Mouse (Mus musculus): Measurements from ENCODE around the gene Sh3tc1. TPM values are rescaled to one million over a fixed set of nuclear protein-coding genes. Genes with fewer than 3 reads are reported as not detected.

Sh3tc1 gene
- polyA plus RNA-seq, 1 experiment from 2014 or later = 3.2 TPM

GRCm38 (mm10) chr5:35673086-35673485, 66.7 kb downstream of the Sh3tc1 start:
- Histone ChIP-seq H3K27ac (replicated peaks) (peak overlapping the region; percentile 88), H3K36me3 (ENCODE audit: control insufficient read depth, insufficient read depth, low read length) (no peaks in the 10 kb centered on the region), H3K4me1 (replicated peaks; ENCODE audit: control insufficient read depth, insufficient read depth) (peaks cover 35% of the 10 kb centered on the region), H3K4me3 (ENCODE audit: low read depth, low read length) (no peak overlapping the region), H3K4me2 (replicated peaks; ENCODE audit: low read depth) (no peak overlapping the region), H3K9me3 (ENCODE audit: control insufficient read depth, low read length) (no peaks in the 10 kb centered on the region), H3K27me3 (ENCODE audit: control insufficient read depth, insufficient read depth, low read length) (no peaks in the 10 kb centered on the region; the same call in 1 of the 2 replicates), H3K9ac (ENCODE audit: low read length) (no peak overlapping the region)
- WGBS = 27% methylated on average over 7 of the region's 7 CpGs
- DNase-seq (ENCODE audit: low spot score) = peak; percentile 90
- TF ChIP-seq CTCF (IDR thresholded peaks at IDR 0.05; ENCODE audit: low read depth) (no peak), EP300 (optimal IDR thresholded peaks at IDR 0.05) (peak; percentile 7)
- peak; percentile 88 for ATAC-seq (ENCODE audit: low FRiP score, low TSS enrichment)

- 0 out of 2 replicates have a peak, but pooled peaks have one; percentile 0 for ATAC-seq (ENCODE audit: low FRiP score, low TSS enrichment)
- 59% methylated on average over 1 of the region's 1 CpGs for WGBS
- DNase-seq (ENCODE audit: low spot score) = no peak
- TF ChIP-seq EP300 (optimal IDR thresholded peaks at IDR 0.05) (no peak), CTCF (IDR thresholded peaks at IDR 0.05; ENCODE audit: low read depth) (no peak)
- Histone ChIP-seq H3K9me3 (ENCODE audit: control insufficient read depth, low read length) (no peaks in the 10 kb centered on the region), H3K4me3 (ENCODE audit: low read depth, low read length) (no peak overlapping the region), H3K27me3 (ENCODE audit: control insufficient read depth, insufficient read depth, low read length) (no peaks in the 10 kb centered on the region), H3K4me1 (replicated peaks; ENCODE audit: control insufficient read depth, insufficient read depth) (peaks cover 35% of the 10 kb centered on the region), H3K9ac (ENCODE audit: low read length) (no peak overlapping the region), H3K36me3 (ENCODE audit: control insufficient read depth, insufficient read depth, low read length) (no peaks in the 10 kb centered on the region), H3K27ac (replicated peaks) (peak overlapping the region; percentile 88), H3K4me2 (replicated peaks; ENCODE audit: low read depth) (no peak overlapping the region)
These were observed 67.2 kb downstream of the Sh3tc1 start for GRCm38 (mm10) chr5:35672581-35672980.

- Histone ChIP-seq H3K4me2 (replicated peaks; ENCODE audit: low read depth) (no peak overlapping the region), H3K9ac (ENCODE audit: low read length) (no peak overlapping the region), H3K9me3 (ENCODE audit: control insufficient read depth, low read length) (no peaks in the 10 kb centered on the region), H3K36me3 (ENCODE audit: control insufficient read depth, insufficient read depth, low read length) (no peaks in the 10 kb centered on the region), H3K4me1 (replicated peaks; ENCODE audit: control insufficient read depth, insufficient read depth) (peaks cover 35% of the 10 kb centered on the region), H3K27ac (replicated peaks) (peak overlapping the region; percentile 88), H3K27me3 (ENCODE audit: control insufficient read depth, insufficient read depth, low read length) (no peaks in the 10 kb centered on the region), H3K4me3 (ENCODE audit: low read depth, low read length) (no peak overlapping the region)
- 42% methylated on average over 9 of the region's 9 CpGs for WGBS
- peak; percentile 59 for ATAC-seq (ENCODE audit: low FRiP score, low TSS enrichment)
- TF ChIP-seq CTCF (IDR thresholded peaks at IDR 0.05; ENCODE audit: low read depth) (no peak), EP300 (optimal IDR thresholded peaks at IDR 0.05) (no peak)
- DNase-seq (ENCODE audit: low spot score) = peak; percentile 73
These were observed 68.3 kb downstream of the Sh3tc1 start for GRCm38 (mm10) chr5:35671474-35671891.

GRCm38 (mm10) chr5:35670412-35670801, 69.4 kb downstream of the Sh3tc1 start:
- Histone ChIP-seq H3K9me3 (ENCODE audit: control insufficient read depth, low read length) (no peaks in the 10 kb centered on the region), H3K4me1 (replicated peaks; ENCODE audit: control insufficient read depth, insufficient read depth) (peaks cover 35% of the 10 kb centered on the region), H3K9ac (ENCODE audit: low read length) (no peak overlapping the region), H3K27me3 (ENCODE audit: control insufficient read depth, insufficient read depth, low read length) (no peaks in the 10 kb centered on the region), H3K36me3 (ENCODE audit: control insufficient read depth, insufficient read depth, low read length) (no peaks in the 10 kb centered on the region), H3K27ac (replicated peaks) (peak overlapping the region; percentile 88), H3K4me2 (replicated peaks; ENCODE audit: low read depth) (no peak overlapping the region; the same call in 1 of the 2 replicates), H3K4me3 (ENCODE audit: low read depth, low read length) (no peak overlapping the region)
- no peak for TF ChIP-seq CTCF (IDR thresholded peaks at IDR 0.05; ENCODE audit: low read depth)
- no peak for TF ChIP-seq EP300 (optimal IDR thresholded peaks at IDR 0.05)
- WGBS = 48% methylated on average over 6 of the region's 6 CpGs
- no peak for ATAC-seq (ENCODE audit: low FRiP score, low TSS enrichment)
- DNase-seq (ENCODE audit: low spot score) = no peak

GRCm38 (mm10) chr5:35669747-35670411, 69.9 kb downstream of the Sh3tc1 start:
- no peak for DNase-seq (ENCODE audit: low spot score)

GRCm38 (mm10) chr5:35666152-35666551, 73.6 kb downstream of the Sh3tc1 start:
- Histone ChIP-seq H3K4me1 (replicated peaks; ENCODE audit: control insufficient read depth, insufficient read depth) (peaks cover 5% of the 10 kb centered on the region; the same call in 1 of the 2 replicates), H3K9me3 (ENCODE audit: control insufficient read depth, low read length) (no peaks in the 10 kb centered on the region), H3K4me3 (ENCODE audit: low read depth, low read length) (no peak overlapping the region), H3K9ac (ENCODE audit: low read length) (no peak overlapping the region), H3K27me3 (ENCODE audit: control insufficient read depth, insufficient read depth, low read length) (no peaks in the 10 kb centered on the region), H3K27ac (replicated peaks) (no peak overlapping the region), H3K4me2 (replicated peaks; ENCODE audit: low read depth) (no peak overlapping the region), H3K36me3 (ENCODE audit: control insufficient read depth, insufficient read depth, low read length) (no peaks in the 10 kb centered on the region; the same call in 1 of the 2 replicates)
- WGBS = 89% methylated on average over 7 of the region's 7 CpGs
- TF ChIP-seq CTCF (IDR thresholded peaks at IDR 0.05; ENCODE audit: low read depth) (no peak), EP300 (optimal IDR thresholded peaks at IDR 0.05) (no peak)
- ATAC-seq (ENCODE audit: low FRiP score, low TSS enrichment) (no peak), DNase-seq (ENCODE audit: low spot score) (no peak)

More at GRCm38 (mm10) chr5:35669747-35670411, 69.9 kb downstream of the Sh3tc1 start:
- TF ChIP-seq EP300 (optimal IDR thresholded peaks at IDR 0.05) (no peak), CTCF (IDR thresholded peaks at IDR 0.05; ENCODE audit: low read depth) (no peak)
- Histone ChIP-seq H3K36me3 (ENCODE audit: control insufficient read depth, insufficient read depth, low read length) (no peaks in the 10 kb centered on the region), H3K4me3 (ENCODE audit: low read depth, low read length) (no peak overlapping the region), H3K4me2 (replicated peaks; ENCODE audit: low read depth) (no peak overlapping the region), H3K27me3 (ENCODE audit: control insufficient read depth, insufficient read depth, low read length) (no peaks in the 10 kb centered on the region), H3K9me3 (ENCODE audit: control insufficient read depth, low read length) (no peaks in the 10 kb centered on the region), H3K4me1 (replicated peaks; ENCODE audit: control insufficient read depth, insufficient read depth) (peaks cover 35% of the 10 kb centered on the region), H3K27ac (replicated peaks) (peak overlapping the region; percentile 88; the same call in 1 of the 2 replicates), H3K9ac (ENCODE audit: low read length) (no peak overlapping the region)
- 36% methylated on average over 11 of the region's 11 CpGs for WGBS
- ATAC-seq (ENCODE audit: low FRiP score, low TSS enrichment) = no peak

All from stomach, postnatal 0 days (tissue).